Mouse (Mus musculus) heart, embryonic 11.5 days (tissue): Measurements from ENCODE around the gene Adcy1. TPM values are rescaled to one million over a fixed set of nuclear protein-coding genes. Genes with fewer than 3 reads are reported as not detected.

ENCODE experiments used
- ATAC-seq: fragments of 200-750 bp; cut with Nextera tagmentation; replicated peaks from 2 replicates; pipeline ENCODE4 v1.8.0; 2017; ENCODE audit warnings: moderate library complexity; ENCODE audit not compliant: insufficient number of reproducible peaks, low FRiP score, low TSS enrichment
- H3K27ac ChIP-seq: fragments of 300-500 bp; sonication (generic); 2 replicates; pipeline ENCODE4 v1.5.1; 2014; ENCODE audit warnings: mild to moderate bottlenecking, low read depth, low read length
- H3K27me3 ChIP-seq: fragments of 300-500 bp; sonication (generic); 2 replicates; pipeline ENCODE4 v1.6.1; 2014; ENCODE audit warnings: mild to moderate bottlenecking, low read length, mixed read lengths; ENCODE audit not compliant: control insufficient read depth, insufficient read depth
- H3K36me3 ChIP-seq: fragments of 300-500 bp; sonication (generic); 2 replicates; pipeline ENCODE4 v1.6.1; 2014; ENCODE audit warnings: mild to moderate bottlenecking, low read length, moderate library complexity, mixed read lengths; ENCODE audit not compliant: control insufficient read depth, insufficient read depth
- H3K4me1 ChIP-seq: fragments of 300-500 bp; sonication (generic); 2 replicates; pipeline ENCODE4 v1.6.1; 2014; ENCODE audit warnings: low read length; ENCODE audit not compliant: control insufficient read depth, insufficient read depth
- H3K4me2 ChIP-seq: fragments of 300-500 bp; sonication (generic); 2 replicates; pipeline ENCODE4 v1.6.1; 2014; ENCODE audit warnings: mild to moderate bottlenecking, moderate library complexity
- H3K4me3 ChIP-seq: fragments of 300-500 bp; sonication (generic); 2 replicates; pipeline ENCODE4 v1.5.1; 2014; ENCODE audit warnings: low read depth, low read length
- H3K9ac ChIP-seq: fragments of 300-500 bp; sonication (generic); 2 replicates; pipeline ENCODE4 v1.6.1; 2014; ENCODE audit warnings: mild to moderate bottlenecking, low read depth, low read length, moderate library complexity
- H3K9me3 ChIP-seq: fragments of 300-500 bp; sonication (generic); replicated peaks from 2 replicates; pipeline ENCODE4 v1.6.1; 2016; ENCODE audit warnings: low read length; ENCODE audit not compliant: control insufficient read depth
- WGBS: fragments of 180-500 bp; shearing (Covaris S2); extraction: QIAGEN DNeasy Blood & Tissue Kit; methylation state at CpG from one replicate; pipeline ENCODE4 v1.1.7; 2014; ENCODE audit not compliant: insufficient replicate concordance; 5-methylcytosine and 5-hydroxymethylcytosine counted together
- polyA plus RNA-seq: library from polyadenylated mRNA; unstranded; fragments of >200 nt; fragmentation: Nextera tagmentation; extraction: Ambion mirVana; gene quantifications from 2 replicates; pipeline ENCODE4 v1.2.1, GENCODE M21; 2014

Gene Adcy1
- polyA plus RNA-seq, 1 experiment from 2014 or later: 2.5 TPM

GRCm38 (mm10) chr11:7228107-7228506 is 164.8 kb downstream of the Adcy1 start:
- WGBS: 69% methylated on average over 4 of the region's 4 CpGs
- no peak overlapping the region for H3K4me2 ChIP-seq
- H3K4me1 ChIP-seq: no peaks in the 10 kb centered on the region
- no peaks in the 10 kb centered on the region for H3K9me3 ChIP-seq
- H3K4me3 ChIP-seq: no peak overlapping the region
- H3K36me3 ChIP-seq: no peaks in the 10 kb centered on the region
- H3K27ac ChIP-seq: no peak overlapping the region
- no peaks in the 10 kb centered on the region for H3K27me3 ChIP-seq
- no peak for ATAC-seq
- H3K9ac ChIP-seq: no peak overlapping the region

Other genes with a start within 250 kb of the Adcy1 start
- not detected in 2 replicates for gene Gm11983, start 225.8 kb upstream of the Adcy1 start, polyA plus RNA-seq
- not detected in 2 replicates for gene Gm11985, start 125.1 kb downstream of the Adcy1 start, polyA plus RNA-seq
- gene Igfbp1, start 134.3 kb downstream of the Adcy1 start, polyA plus RNA-seq: 0.27 TPM in 1 of 2 replicates, not detected in the other
- 20.9 and 22.2 TPM in 2 replicates for gene Igfbp3, start 150.4 kb downstream of the Adcy1 start, polyA plus RNA-seq